10 mouse cellular contexts compared by ENCODE assay signal in the genomic region with DNA sequence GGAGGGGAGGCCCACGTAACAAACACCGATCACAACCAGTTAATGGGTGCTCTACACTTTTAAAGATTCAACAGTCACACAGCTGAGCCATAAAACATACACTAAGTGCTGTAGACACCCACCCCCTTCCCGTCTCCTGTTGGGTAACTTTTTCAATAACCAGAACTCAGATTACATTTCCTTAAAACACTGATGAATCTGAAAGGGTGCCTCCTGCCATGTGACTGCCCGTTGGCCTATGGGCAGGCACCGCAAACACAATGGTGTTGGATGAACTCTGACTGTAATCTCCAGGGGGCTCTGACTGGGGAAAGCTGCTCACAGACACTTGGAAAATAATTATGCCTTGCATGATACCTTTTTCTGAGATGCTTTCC.
DNase-seq lines count a peak whose midpoint lies in the region; ATAC-seq lines count a peak whose summit lies in the region.
"Had no signal": no experiment of that assay in that cellular context is flagged by ENCODE, and none has a peak within 500 bp of the region (broad histone marks: within the 10 kb centered on the region; RNA-seq: fewer than 3 reads in every experiment).

No protein-coding gene starts in this region.

- H3K36me3 ChIP-seq in kidney, embryonic 15.5 days, result no peaks in the 10 kb centered on the region
- peaks cover 12% of the 10 kb centered on the region; the same call in 1 of the 2 replicates for H3K36me3 ChIP-seq in embryonic facial prominence, embryonic 15.5 days
- peaks cover 9% of the 10 kb centered on the region; the same call in 1 of the 2 replicates for H3K36me3 ChIP-seq in hindbrain, embryonic 12.5 days
- H3K36me3 ChIP-seq in midbrain, embryonic 14.5 days (ENCODE audit: control insufficient read depth, insufficient read depth, low read length), result no peaks in the 10 kb centered on the region

- H3K9ac ChIP-seq in kidney, embryonic 15.5 days, result no peak overlapping the region
- H3K9ac ChIP-seq in embryonic facial prominence, embryonic 15.5 days, result no peak overlapping the region
- H3K9ac ChIP-seq in hindbrain, embryonic 12.5 days, result peak overlapping the region; percentile 35; the same call in 1 of the 2 replicates
- H3K9ac ChIP-seq in midbrain, embryonic 14.5 days (replicated peaks; ENCODE audit: low read length), result no peak overlapping the region

- no peaks in the 10 kb centered on the region for H3K9me3 ChIP-seq in kidney, embryonic 15.5 days (replicated peaks)
- H3K9me3 ChIP-seq in embryonic facial prominence, embryonic 15.5 days (replicated peaks), result no peaks in the 10 kb centered on the region
- no peaks in the 10 kb centered on the region for H3K9me3 ChIP-seq in hindbrain, embryonic 12.5 days (replicated peaks)
- no peaks in the 10 kb centered on the region for H3K9me3 ChIP-seq in midbrain, embryonic 14.5 days (ENCODE audit: control insufficient read depth, low read length)

- no peak overlapping the region for H3K4me3 ChIP-seq in kidney, embryonic 15.5 days (replicated peaks)
- H3K4me3 ChIP-seq in embryonic facial prominence, embryonic 15.5 days (replicated peaks), result no peak overlapping the region
- H3K4me3 ChIP-seq in hindbrain, embryonic 12.5 days, result peak overlapping the region; percentile 19
- 0 out of 2 replicates have a peak overlapping the region, but pooled peaks have one; percentile 8 for H3K4me3 ChIP-seq in midbrain, embryonic 14.5 days (replicated peaks; ENCODE audit: low read depth, low read length)

- DNase-seq in kidney, postnatal 14 days, result no peak
- DNase-seq in midbrain, embryonic 14.5 days, result no peak
- DNase-seq in cerebellum, adult 11-12 months, result no peak
- no peak for DNase-seq in urinary bladder, postnatal 10 days (ENCODE audit: low spot score)
- DNase-seq in frontal cortex, postnatal 10 days (ENCODE audit: low spot score in 2 of 2), result no peak
- DNase-seq: adrenal gland, postnatal 36 days; thymus, postnatal 4 days had no signal

- H3K27ac ChIP-seq in kidney, embryonic 15.5 days, result no peak overlapping the region
- no peak overlapping the region for H3K27ac ChIP-seq in embryonic facial prominence, embryonic 15.5 days (replicated peaks)
- no peak overlapping the region for H3K27ac ChIP-seq in hindbrain, embryonic 12.5 days
- no peak overlapping the region for H3K27ac ChIP-seq in midbrain, embryonic 14.5 days (replicated peaks; ENCODE audit: low read depth, low read length)

- H3K27me3 ChIP-seq in kidney, embryonic 15.5 days, result no peaks in the 10 kb centered on the region
- no peaks in the 10 kb centered on the region for H3K27me3 ChIP-seq in embryonic facial prominence, embryonic 15.5 days
- no peaks in the 10 kb centered on the region for H3K27me3 ChIP-seq in hindbrain, embryonic 12.5 days
- H3K27me3 ChIP-seq in midbrain, embryonic 14.5 days (ENCODE audit: control insufficient read depth, insufficient read depth, low read length), result no peaks in the 10 kb centered on the region

- peak overlapping the region; percentile 24 for H3K4me2 ChIP-seq in kidney, embryonic 15.5 days
- no peak overlapping the region for H3K4me2 ChIP-seq in embryonic facial prominence, embryonic 15.5 days (replicated peaks)
- peak overlapping the region; percentile 37 for H3K4me2 ChIP-seq in hindbrain, embryonic 12.5 days (replicated peaks)
- H3K4me2 ChIP-seq in midbrain, embryonic 14.5 days (ENCODE audit: low read length), result peak overlapping the region; percentile 39

- 0 out of 2 replicates have a peak, but pooled peaks have one; percentile 13 for ATAC-seq in kidney, embryonic 15.5 days (replicated peaks; ENCODE audit: low FRiP score)
- peak; percentile 29; the same call in 1 of the 2 replicates for ATAC-seq in embryonic facial prominence, embryonic 15.5 days (ENCODE audit: insufficient number of reproducible peaks, low FRiP score, low TSS enrichment, low read depth)
- peak; percentile 62 for ATAC-seq in hindbrain, embryonic 12.5 days (ENCODE audit: low FRiP score)
- no peak for ATAC-seq in midbrain, embryonic 14.5 days (ENCODE audit: low FRiP score, low TSS enrichment)

- 46% methylated on average over 4 of the region's 5 CpGs for WGBS in kidney, embryonic 15.5 days
- WGBS in embryonic facial prominence, embryonic 15.5 days, result 52% methylated on average over 5 of the region's 5 CpGs
- WGBS in hindbrain, embryonic 12.5 days, result 35% methylated on average over 5 of the region's 5 CpGs
- WGBS in midbrain, embryonic 14.5 days, result 38% methylated on average over 5 of the region's 5 CpGs

- peaks cover 12% of the 10 kb centered on the region for H3K4me1 ChIP-seq in kidney, embryonic 15.5 days
- H3K4me1 ChIP-seq in embryonic facial prominence, embryonic 15.5 days, result peaks cover 7% of the 10 kb centered on the region; the same call in 1 of the 2 replicates
- H3K4me1 ChIP-seq in hindbrain, embryonic 12.5 days, result peaks cover 22% of the 10 kb centered on the region
- H3K4me1 ChIP-seq in midbrain, embryonic 14.5 days (ENCODE audit: control insufficient read depth, insufficient read depth, low read length), result peaks cover 25% of the 10 kb centered on the region

Comparison
In these comparisons a context has a peak if more than half of its experiments do, and no peak if none do; other contexts are left out.
1. H3K4me3 ChIP-seq: peak in hindbrain, embryonic 12.5 days (single experiment) and midbrain, embryonic 14.5 days (single experiment); none in kidney, embryonic 15.5 days (single experiment) and embryonic facial prominence, embryonic 15.5 days (single experiment).